ENCODE assay signal across 8 mouse cellular contexts in genomic region chr2:156180824-156181590, GRCm38 (mm10). TPM values are rescaled to one million over a fixed set of nuclear protein-coding genes. Genes with fewer than 3 reads are reported as not detected.
DNase-seq lines count a peak whose midpoint lies in the region; ATAC-seq and TF ChIP-seq lines count a peak whose summit lies in the region.

No protein-coding gene starts in this region.

- H3K9ac ChIP-seq in forebrain, embryonic 14.5 days (ENCODE audit: low read length), result peak overlapping the region; percentile 79
- H3K9ac ChIP-seq in limb, embryonic 15.5 days, result peak overlapping the region; percentile 64

- peaks cover 17% of the 10 kb centered on the region for H3K36me3 ChIP-seq in forebrain, embryonic 14.5 days (ENCODE audit: control insufficient read depth, insufficient read depth, low read length)
- H3K36me3 ChIP-seq in limb, embryonic 15.5 days, result peaks cover 5% of the 10 kb centered on the region; the same call in 1 of the 2 replicates

- peaks cover 10% of the 10 kb centered on the region; the same call in 1 of the 2 replicates for H3K4me1 ChIP-seq in cerebellum, adult 2 months (ENCODE audit: control insufficient read depth, insufficient read depth, low read length)
- peaks cover 13% of the 10 kb centered on the region for H3K4me1 ChIP-seq in forebrain, embryonic 14.5 days (ENCODE audit: control insufficient read depth, insufficient read depth, low read length)
- H3K4me1 ChIP-seq in limb, embryonic 15.5 days, result peaks cover 14% of the 10 kb centered on the region

- no peak for ATAC-seq in forebrain, embryonic 14.5 days
- no peak for ATAC-seq in limb, embryonic 15.5 days (ENCODE audit: insufficient number of reproducible peaks, low FRiP score, low TSS enrichment, low read depth)
- no peak for ATAC-seq in CD4-positive, CD25-positive, alpha-beta regulatory T cell, adult 4 months

- peak overlapping the region; percentile 91 for H3K27ac ChIP-seq in cerebellum, adult 2 months (ENCODE audit: insufficient read depth, low read length)
- peak overlapping the region; percentile 96 for H3K27ac ChIP-seq in forebrain, embryonic 14.5 days (ENCODE audit: low read depth, low read length)
- peak overlapping the region; percentile 92 for H3K27ac ChIP-seq in limb, embryonic 15.5 days

- H3K9me3 ChIP-seq in forebrain, embryonic 14.5 days (replicated peaks; ENCODE audit: control insufficient read depth, low read length), result no peaks in the 10 kb centered on the region
- H3K9me3 ChIP-seq in limb, embryonic 15.5 days, result no peaks in the 10 kb centered on the region

- H3K27me3 ChIP-seq in cerebellum, adult 2 months (ENCODE audit: control insufficient read depth, insufficient read depth, low read length), result no peaks in the 10 kb centered on the region
- no peaks in the 10 kb centered on the region for H3K27me3 ChIP-seq in forebrain, embryonic 14.5 days (replicated peaks; ENCODE audit: control insufficient read depth, insufficient read depth, low read length)
- no peaks in the 10 kb centered on the region for H3K27me3 ChIP-seq in limb, embryonic 15.5 days

- TF ChIP-seq CTCF in cerebellum, adult 2 months (IDR thresholded peaks at IDR 0.05; ENCODE audit: borderline replicate concordance, insufficient read depth, low read depth, low read length), result no peak

- TF ChIP-seq POLR2A in cerebellum, adult 2 months (IDR thresholded peaks at IDR 0.05; ENCODE audit: borderline replicate concordance, insufficient read depth, low read length), result no peak

- under 1% methylated on average over 8 of the region's 8 CpGs for WGBS in cerebellum, adult 2 months
- WGBS in forebrain, embryonic 14.5 days, result 14% methylated on average over 8 of the region's 8 CpGs
- 12% methylated on average over 8 of the region's 8 CpGs for WGBS in limb, embryonic 15.5 days

- peak overlapping the region; percentile 73 for H3K4me3 ChIP-seq in cerebellum, adult 2 months (replicated peaks; ENCODE audit: insufficient read depth, low read depth, low read length)
- H3K4me3 ChIP-seq in forebrain, embryonic 14.5 days (ENCODE audit: low read depth, low read length), result peak overlapping the region; percentile 100
- H3K4me3 ChIP-seq in limb, embryonic 15.5 days, result peak overlapping the region; percentile 94

- peak in 1 of 2 experiments; percentile 43 for DNase-seq in cerebellum, adult 2 months
- DNase-seq in cerebellum, postnatal 4 days (ENCODE audit: low spot score in 2 of 2), result no peak
- DNase-seq in 3T3-L1 (ENCODE audit: low read depth, low spot score), result peak; percentile 32
- DNase-seq in forebrain, embryonic 14.5 days (ENCODE audit: low spot score), result no peak
- DNase-seq in urinary bladder, postnatal 25 days (ENCODE audit: low spot score), result no peak
- no peak for DNase-seq in spleen, adult 18-20 months

- H3K4me2 ChIP-seq in forebrain, embryonic 14.5 days (ENCODE audit: low read length), result peak overlapping the region; percentile 64
- H3K4me2 ChIP-seq in limb, embryonic 15.5 days, result peak overlapping the region; percentile 50

RNA-seq across cellular contexts. Expression of gene Rbm39, which starts 1.0 kb away (rescaled TPM):
- polyA plus RNA-seq in cerebellum, adult 2 months (2012; rRNA removed), result 144 and 145 TPM in 2 replicates
- polyA plus RNA-seq in forebrain, embryonic 14.5 days (2014; fragmentation: Nextera tagmentation; extraction: Ambion mirVana), result 502 and 507 TPM in 2 replicates
- 595 and 644 TPM in 2 replicates for polyA plus RNA-seq in limb, embryonic 15.5 days (2015; fragmentation: Nextera tagmentation; extraction: Ambion mirVana)
- 100 to 1,000 TPM; 592 to 714 TPM for polyA plus RNA-seq in CD4-positive, CD25-positive, alpha-beta regulatory T cell, adult 4 months (2017; shearing (Covaris generic))

RNA-seq across cellular contexts. Expression of gene Phf20, which starts 15.3 kb away (rescaled TPM):
- polyA plus RNA-seq in cerebellum, adult 2 months (2012; rRNA removed), result 44.6 and 48.3 TPM in 2 replicates
- polyA plus RNA-seq in forebrain, embryonic 14.5 days (2014; fragmentation: Nextera tagmentation; extraction: Ambion mirVana), result 121 and 143 TPM in 2 replicates
- 68.4 and 70.8 TPM in 2 replicates for polyA plus RNA-seq in limb, embryonic 15.5 days (2015; fragmentation: Nextera tagmentation; extraction: Ambion mirVana)
- 10 to 100 TPM; 70.0 to 87.9 TPM for polyA plus RNA-seq in CD4-positive, CD25-positive, alpha-beta regulatory T cell, adult 4 months (2017; shearing (Covaris generic))

RNA-seq across cellular contexts. Expression of gene Nfs1, which starts 37.0 kb away (rescaled TPM):
- polyA plus RNA-seq in cerebellum, adult 2 months (2012; rRNA removed), result 67.5 and 71.7 TPM in 2 replicates
- 38.0 and 40.4 TPM in 2 replicates for polyA plus RNA-seq in forebrain, embryonic 14.5 days (2014; fragmentation: Nextera tagmentation; extraction: Ambion mirVana)
- polyA plus RNA-seq in limb, embryonic 15.5 days (2015; fragmentation: Nextera tagmentation; extraction: Ambion mirVana), result 39.3 and 43.6 TPM in 2 replicates
- 10 to 100 TPM; 40.2 to 47.6 TPM for polyA plus RNA-seq in CD4-positive, CD25-positive, alpha-beta regulatory T cell, adult 4 months (2017; shearing (Covaris generic))

RNA-seq across cellular contexts. Expression of gene Romo1, which starts 37.2 kb away (rescaled TPM):
- polyA plus RNA-seq in cerebellum, adult 2 months (2012; rRNA removed), result 245 and 250 TPM in 2 replicates
- polyA plus RNA-seq in forebrain, embryonic 14.5 days (2014; fragmentation: Nextera tagmentation; extraction: Ambion mirVana), result 409 and 502 TPM in 2 replicates
- 316 and 346 TPM in 2 replicates for polyA plus RNA-seq in limb, embryonic 15.5 days (2015; fragmentation: Nextera tagmentation; extraction: Ambion mirVana)
- polyA plus RNA-seq in CD4-positive, CD25-positive, alpha-beta regulatory T cell, adult 4 months (2017; shearing (Covaris generic)), result 100 to 1,000 TPM; 109 to 134 TPM

RNA-seq across cellular contexts. Expression of gene Gm28036, which starts 54.1 kb away (rescaled TPM):
- polyA plus RNA-seq in cerebellum, adult 2 months (2012; rRNA removed), result 4.0 and 5.7 TPM in 2 replicates
- 10.5 and 16.2 TPM in 2 replicates for polyA plus RNA-seq in forebrain, embryonic 14.5 days (2014; fragmentation: Nextera tagmentation; extraction: Ambion mirVana)
- polyA plus RNA-seq in limb, embryonic 15.5 days (2015; fragmentation: Nextera tagmentation; extraction: Ambion mirVana), result 19.5 and 20.9 TPM in 2 replicates
- polyA plus RNA-seq in CD4-positive, CD25-positive, alpha-beta regulatory T cell, adult 4 months (2017; shearing (Covaris generic)), result 1 to 10 TPM; 7.7 to 8.0 TPM
